Mouse (Mus musculus): ENCODE data around the gene Cd7.
A peak's percentile ranks its signal among the peaks of the same experiment; 100 is the strongest.
"Not testable (repeated sequence)": the region's sequence is repeated elsewhere in the genome, so short reads cannot be mapped to it uniquely, and the experiment has no call there.

The Cd7 gene

GRCm38 (mm10) chr11:121059471-121059870 lies 20.3 kb upstream of the Cd7 start:
- Histone ChIP-seq H3K27me3 (ENCODE audit: control insufficient read depth, insufficient read depth, low read length, poor library complexity, severe bottlenecking) (no peaks in the 10 kb centered on the region), H3K36me3 (ENCODE audit: control insufficient read depth, insufficient read depth, low read length, poor library complexity, severe bottlenecking) (no peaks in the 10 kb centered on the region)
- DNase-seq (ENCODE audit: low read depth, low spot score), result no peak

GRCm38 (mm10) chr11:121058956-121059355 lies 19.7 kb upstream of the Cd7 start:
- Histone ChIP-seq H3K27me3 (ENCODE audit: control insufficient read depth, insufficient read depth, low read length, poor library complexity, severe bottlenecking) (no peaks in the 10 kb centered on the region), H3K36me3 (ENCODE audit: control insufficient read depth, insufficient read depth, low read length, poor library complexity, severe bottlenecking) (no peaks in the 10 kb centered on the region)
- no peak for DNase-seq (ENCODE audit: low read depth, low spot score)

DNA sequence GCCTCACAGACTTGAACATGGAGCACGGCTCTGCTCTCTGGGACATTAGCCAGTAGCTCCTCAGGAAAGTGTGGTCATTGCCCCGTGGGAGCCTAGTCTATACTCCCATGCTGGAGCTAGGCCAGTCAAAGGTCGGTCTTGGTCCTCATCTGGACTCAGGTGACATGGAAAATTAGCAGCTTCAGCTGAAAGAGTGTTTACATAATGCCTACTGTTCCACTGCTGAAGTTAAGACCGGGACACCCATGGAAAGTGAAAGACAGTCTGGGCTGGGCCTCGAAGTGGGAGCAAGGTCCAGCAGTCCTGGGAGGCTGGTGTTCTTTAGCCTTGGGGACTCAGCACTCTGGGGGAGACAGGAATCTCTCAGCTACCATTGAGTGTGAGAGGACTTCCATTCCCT lies 18.9 kb upstream of the Cd7 start:
- Histone ChIP-seq H3K36me3 (ENCODE audit: control insufficient read depth, insufficient read depth, low read length, poor library complexity, severe bottlenecking) (no peaks in the 10 kb centered on the region), H3K27me3 (ENCODE audit: control insufficient read depth, insufficient read depth, low read length, poor library complexity, severe bottlenecking) (no peaks in the 10 kb centered on the region)
- DNase-seq (ENCODE audit: low read depth, low spot score), result no peak

DNA sequence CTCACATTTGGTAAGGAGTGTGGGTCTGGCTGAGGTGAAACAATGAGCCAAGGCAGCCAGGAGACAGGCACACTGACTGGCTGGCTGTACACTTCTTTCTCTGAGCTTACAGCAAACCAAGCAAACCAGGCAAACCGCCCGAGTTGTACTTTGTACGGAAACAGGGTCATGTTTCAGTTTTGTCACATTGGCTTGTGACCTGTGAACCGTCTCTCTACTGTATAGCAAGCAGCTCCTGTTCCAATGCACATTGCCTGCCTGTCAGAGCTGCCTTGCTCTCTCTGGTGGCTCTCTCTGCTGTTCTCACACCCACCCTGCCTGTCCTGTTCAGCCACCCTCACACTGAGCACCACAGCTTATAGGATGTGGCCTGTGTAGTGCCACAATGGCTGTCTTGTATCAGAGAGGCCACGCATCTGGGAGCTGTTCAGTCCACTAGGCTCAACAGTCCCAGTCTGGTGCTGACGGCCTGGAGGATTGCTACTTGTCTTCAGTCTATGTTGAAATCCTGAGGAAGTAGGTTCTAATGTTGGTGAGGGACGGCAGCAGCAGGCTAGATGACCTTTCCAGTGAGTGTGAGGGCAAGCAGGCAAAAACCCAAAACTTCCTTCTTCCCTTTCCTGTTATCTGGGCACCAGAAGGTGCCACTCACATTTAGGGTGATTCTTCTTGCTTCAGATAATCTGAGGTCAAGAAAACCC lies 17.5 kb upstream of the Cd7 start:
- no peak for DNase-seq (ENCODE audit: low read depth, low spot score)
- H3K27me3 ChIP-seq (ENCODE audit: control insufficient read depth, insufficient read depth, low read length, poor library complexity, severe bottlenecking), result no peaks in the 10 kb centered on the region
- H3K36me3 ChIP-seq (ENCODE audit: control insufficient read depth, insufficient read depth, low read length, poor library complexity, severe bottlenecking), result no peaks in the 10 kb centered on the region

GRCm38 (mm10) chr11:121053536-121053935 lies 14.3 kb upstream of the Cd7 start:
- H3K27me3 ChIP-seq (ENCODE audit: control insufficient read depth, insufficient read depth, low read length, poor library complexity, severe bottlenecking), result no peaks in the 10 kb centered on the region
- H3K36me3 ChIP-seq (ENCODE audit: control insufficient read depth, insufficient read depth, low read length, poor library complexity, severe bottlenecking), result no peaks in the 10 kb centered on the region
- DNase-seq (ENCODE audit: low read depth, low spot score), result peak; percentile 81

DNA sequence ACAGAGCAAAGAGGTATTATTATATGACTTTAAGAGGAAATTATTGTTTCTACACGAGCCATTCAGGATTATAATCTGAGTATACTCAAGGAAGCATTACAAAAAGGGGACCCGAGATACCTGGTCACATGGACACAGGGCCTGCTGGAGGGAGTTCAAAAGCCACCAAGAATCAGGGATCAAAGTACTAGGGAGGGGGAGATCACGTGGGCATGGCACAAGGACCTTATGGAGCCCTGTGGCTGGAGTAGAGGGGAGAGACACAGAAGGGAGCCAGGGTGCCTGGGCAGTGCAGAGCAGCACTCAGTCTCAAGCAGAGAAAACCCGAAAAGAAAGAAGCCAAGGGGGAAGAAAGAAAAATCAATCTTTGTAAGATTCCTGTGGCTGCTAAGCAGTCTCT lies 13.2 kb upstream of the Cd7 start:
- Histone ChIP-seq H3K27me3 (ENCODE audit: control insufficient read depth, insufficient read depth, low read length, poor library complexity, severe bottlenecking) (no peaks in the 10 kb centered on the region), H3K36me3 (ENCODE audit: control insufficient read depth, insufficient read depth, low read length, poor library complexity, severe bottlenecking) (no peaks in the 10 kb centered on the region)
- no peak for DNase-seq (ENCODE audit: low read depth, low spot score)

GRCm38 (mm10) chr11:121051793-121052192 lies 12.6 kb upstream of the Cd7 start:
- H3K27me3 ChIP-seq (ENCODE audit: control insufficient read depth, insufficient read depth, low read length, poor library complexity, severe bottlenecking), result no peaks in the 10 kb centered on the region
- no peak for DNase-seq (ENCODE audit: low read depth, low spot score)

DNA sequence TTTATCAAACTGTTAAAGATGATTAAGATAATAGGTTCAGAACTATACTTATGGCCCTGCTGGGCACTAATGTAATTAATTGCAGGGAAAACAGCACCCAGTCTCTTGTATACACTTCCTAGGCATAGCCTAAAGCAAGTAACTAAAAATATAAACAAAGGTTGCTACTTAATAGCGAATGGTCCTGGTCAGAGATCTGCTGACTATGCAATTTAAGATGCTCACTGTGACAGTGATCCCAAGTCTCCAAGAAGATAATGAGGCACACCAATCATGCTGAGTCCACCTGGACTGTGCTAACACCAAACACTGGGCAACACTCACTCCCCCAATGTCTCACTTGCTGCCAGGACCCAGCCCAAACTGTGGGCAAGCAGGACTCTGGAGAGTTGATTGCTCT lies 10.6 kb upstream of the Cd7 start:
- no peaks in the 10 kb centered on the region for H3K27me3 ChIP-seq (ENCODE audit: control insufficient read depth, insufficient read depth, low read length, poor library complexity, severe bottlenecking)
- no peaks in the 10 kb centered on the region for H3K36me3 ChIP-seq (ENCODE audit: control insufficient read depth, insufficient read depth, low read length, poor library complexity, severe bottlenecking)
- no peak for DNase-seq (ENCODE audit: low read depth, low spot score)

More at GRCm38 (mm10) chr11:121051793-121052192, 12.6 kb upstream of the Cd7 start:
- H3K36me3 ChIP-seq (ENCODE audit: control insufficient read depth, insufficient read depth, low read length, poor library complexity, severe bottlenecking), result no peaks in the 10 kb centered on the region

DNA sequence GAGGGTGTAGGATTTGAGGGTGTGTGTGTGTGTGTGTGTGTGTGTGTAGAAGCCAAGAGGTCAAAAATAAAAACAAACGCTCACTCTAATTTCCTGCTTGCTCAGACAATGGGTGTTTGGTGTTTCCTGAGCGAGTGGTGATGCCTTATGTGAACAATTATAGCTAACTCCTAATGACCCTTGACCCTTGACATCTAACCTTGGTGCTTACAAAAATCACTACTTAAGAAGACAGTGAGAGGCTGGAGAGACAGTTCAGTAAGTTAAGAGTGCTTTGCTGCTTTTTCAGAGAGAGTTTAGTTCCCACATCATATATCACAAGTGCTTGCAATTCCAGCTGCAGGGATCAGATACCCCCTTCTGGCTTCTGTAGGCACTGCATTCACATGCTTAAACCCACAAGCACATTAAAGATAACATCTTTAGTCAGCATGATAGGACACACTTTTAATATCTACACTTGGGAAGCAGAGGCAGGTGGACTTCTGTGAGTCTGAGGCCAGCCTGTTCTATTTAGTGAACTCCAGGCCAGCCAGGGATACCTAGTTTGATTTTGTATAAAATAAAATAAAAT lies 8.7 kb upstream of the Cd7 start:
- DNase-seq (ENCODE audit: low read depth, low spot score), result peak; percentile 17
- Histone ChIP-seq H3K27me3 (ENCODE audit: control insufficient read depth, insufficient read depth, low read length, poor library complexity, severe bottlenecking) (no peaks in the 10 kb centered on the region), H3K36me3 (ENCODE audit: control insufficient read depth, insufficient read depth, low read length, poor library complexity, severe bottlenecking) (no peaks in the 10 kb centered on the region)

DNA sequence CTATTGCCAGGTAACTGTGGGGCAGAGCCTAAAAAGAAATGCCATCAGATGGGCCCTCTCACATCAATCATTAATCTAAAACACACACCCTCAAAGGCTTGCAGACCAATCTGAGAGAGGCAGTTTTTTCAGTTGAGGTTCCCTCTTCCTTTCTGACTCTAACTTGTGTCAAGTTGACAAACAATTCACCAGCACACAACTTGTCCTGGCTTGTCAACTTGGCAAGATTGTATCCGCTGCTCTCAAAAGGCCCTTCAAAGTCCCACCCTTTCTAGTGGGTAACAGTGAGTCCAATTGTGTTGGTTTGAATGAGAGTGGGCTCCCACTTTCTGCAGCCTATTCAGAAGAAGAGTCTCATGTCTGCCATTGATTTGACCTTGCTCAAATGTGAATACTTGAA lies 6.1 kb upstream of the Cd7 start:
- DNase-seq (ENCODE audit: low read depth, low spot score), result no peak
- Histone ChIP-seq H3K27me3 (ENCODE audit: control insufficient read depth, insufficient read depth, low read length, poor library complexity, severe bottlenecking) (no peaks in the 10 kb centered on the region), H3K36me3 (ENCODE audit: control insufficient read depth, insufficient read depth, low read length, poor library complexity, severe bottlenecking) (no peaks in the 10 kb centered on the region)

DNA sequence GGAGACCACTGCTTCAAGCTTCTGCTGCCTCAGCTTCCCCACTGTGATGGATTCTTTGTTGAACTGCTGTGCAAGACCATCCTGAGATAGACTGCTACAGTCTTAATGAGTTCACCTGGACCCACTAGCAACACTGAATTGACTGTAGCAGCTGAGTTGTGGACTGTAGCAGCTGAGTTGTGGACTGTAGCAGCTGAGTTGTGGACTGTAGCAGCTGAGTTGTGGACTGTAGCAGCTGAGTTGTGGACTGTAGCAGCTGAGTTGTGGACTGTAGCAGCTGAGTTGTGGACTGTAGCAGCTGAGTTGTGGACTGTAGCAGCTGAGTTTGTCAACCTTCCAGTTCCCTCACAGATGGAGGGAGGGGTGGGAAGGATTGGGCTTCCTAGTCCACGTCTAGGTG lies 3.8 kb upstream of the Cd7 start:
- not testable (repeated sequence) for H3K27me3 ChIP-seq (ENCODE audit: control insufficient read depth, insufficient read depth, low read length, poor library complexity, severe bottlenecking); H3K36me3 ChIP-seq (ENCODE audit: control insufficient read depth, insufficient read depth, low read length, poor library complexity, severe bottlenecking); DNase-seq (ENCODE audit: low read depth, low spot score)

DNA sequence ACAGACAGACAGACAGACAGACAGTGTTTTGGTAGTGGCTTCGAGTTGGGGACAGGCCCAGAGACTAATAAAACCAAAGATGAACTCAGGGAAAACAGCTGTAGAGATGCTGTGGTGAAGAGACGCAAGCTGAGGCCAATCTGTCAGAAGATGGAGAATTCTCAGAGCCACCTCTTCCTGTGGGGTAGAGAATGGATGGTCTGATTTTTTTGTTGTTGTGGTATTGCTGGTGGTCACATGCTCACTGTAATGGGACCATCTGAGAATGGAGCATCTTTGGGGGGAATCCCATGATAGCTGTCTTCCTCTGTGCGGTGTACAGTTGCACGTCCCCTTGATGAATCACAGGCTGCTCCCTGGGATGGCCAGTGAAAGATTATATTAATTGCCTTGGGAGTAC lies 3.3 kb upstream of the Cd7 start:
- H3K27me3 ChIP-seq (ENCODE audit: control insufficient read depth, insufficient read depth, low read length, poor library complexity, severe bottlenecking), result no peaks in the 10 kb centered on the region

GRCm38 (mm10) chr11:121041636-121042035 lies 2.4 kb upstream of the Cd7 start:
- DNase-seq (ENCODE audit: low read depth, low spot score), result no peak
- H3K27me3 ChIP-seq (ENCODE audit: control insufficient read depth, insufficient read depth, low read length, poor library complexity, severe bottlenecking), result no peaks in the 10 kb centered on the region
- H3K36me3 ChIP-seq (ENCODE audit: control insufficient read depth, insufficient read depth, low read length, poor library complexity, severe bottlenecking), result no peaks in the 10 kb centered on the region

More for the DNA sequence above, 3.3 kb upstream of the Cd7 start:
- H3K36me3 ChIP-seq (ENCODE audit: control insufficient read depth, insufficient read depth, low read length, poor library complexity, severe bottlenecking), result no peaks in the 10 kb centered on the region
- no peak for DNase-seq (ENCODE audit: low read depth, low spot score)

DNA sequence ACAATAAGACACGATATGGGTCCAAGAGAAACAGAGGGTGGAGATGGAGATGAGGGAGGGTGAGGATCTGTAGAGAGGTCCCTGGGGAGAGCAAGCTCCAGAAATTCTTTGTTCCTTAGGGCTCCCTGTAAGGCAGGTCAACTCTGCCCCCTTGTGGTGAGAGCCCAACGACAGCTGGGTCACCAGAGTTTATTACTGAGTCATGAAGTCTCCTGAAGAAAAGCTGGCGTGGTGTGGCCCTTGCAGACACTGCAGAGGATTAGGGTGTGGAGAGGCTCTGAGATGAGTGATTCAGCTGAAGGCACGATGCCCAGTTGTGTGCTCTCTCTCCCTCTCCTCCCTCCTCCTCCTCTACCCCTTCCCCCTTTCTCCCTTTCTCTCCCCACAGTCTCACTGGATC lies 2.0 kb upstream of the Cd7 start:
- H3K36me3 ChIP-seq (ENCODE audit: control insufficient read depth, insufficient read depth, low read length, poor library complexity, severe bottlenecking), result no peaks in the 10 kb centered on the region
- peak; percentile 63 for DNase-seq (ENCODE audit: low read depth, low spot score)
- H3K27me3 ChIP-seq (ENCODE audit: control insufficient read depth, insufficient read depth, low read length, poor library complexity, severe bottlenecking), result no peaks in the 10 kb centered on the region

GRCm38 (mm10) chr11:121038366-121039240 lies 615 bp downstream of the Cd7 start:
- DNase-seq (ENCODE audit: low read depth, low spot score), result no peak
- no peaks in the 10 kb centered on the region for H3K27me3 ChIP-seq (ENCODE audit: control insufficient read depth, insufficient read depth, low read length, poor library complexity, severe bottlenecking)
- H3K36me3 ChIP-seq (ENCODE audit: control insufficient read depth, insufficient read depth, low read length, poor library complexity, severe bottlenecking), result no peaks in the 10 kb centered on the region
